Mouse (Mus musculus): Measurements from ENCODE around the gene Xpnpep2.

Xpnpep2 gene

GRCm38 (mm10) chrX:48170368-48170767, 61.8 kb downstream of the Xpnpep2 start:
- DNase-seq: no peak

GRCm38 (mm10) chrX:48181844-48182243, 73.3 kb downstream of the Xpnpep2 start:
- no peak for DNase-seq

GRCm38 (mm10) chrX:48184703-48185102, 76.2 kb downstream of the Xpnpep2 start:
- no peak for DNase-seq
